Mouse (Mus musculus) spleen, postnatal 4 days (tissue): ENCODE data around the gene Foxj1.
"Not testable (repeated sequence)": the region's sequence is repeated elsewhere in the genome, so short reads cannot be mapped to it uniquely, and the experiment has no call there.

Experiments used
- DNase-seq, 2 experiments: peaks; one replicate each; pipeline ENCODE4 v3.0.0; 2022; ENCODE audit warnings: low spot score in 2 of 2

The Foxj1 gene

DNA sequence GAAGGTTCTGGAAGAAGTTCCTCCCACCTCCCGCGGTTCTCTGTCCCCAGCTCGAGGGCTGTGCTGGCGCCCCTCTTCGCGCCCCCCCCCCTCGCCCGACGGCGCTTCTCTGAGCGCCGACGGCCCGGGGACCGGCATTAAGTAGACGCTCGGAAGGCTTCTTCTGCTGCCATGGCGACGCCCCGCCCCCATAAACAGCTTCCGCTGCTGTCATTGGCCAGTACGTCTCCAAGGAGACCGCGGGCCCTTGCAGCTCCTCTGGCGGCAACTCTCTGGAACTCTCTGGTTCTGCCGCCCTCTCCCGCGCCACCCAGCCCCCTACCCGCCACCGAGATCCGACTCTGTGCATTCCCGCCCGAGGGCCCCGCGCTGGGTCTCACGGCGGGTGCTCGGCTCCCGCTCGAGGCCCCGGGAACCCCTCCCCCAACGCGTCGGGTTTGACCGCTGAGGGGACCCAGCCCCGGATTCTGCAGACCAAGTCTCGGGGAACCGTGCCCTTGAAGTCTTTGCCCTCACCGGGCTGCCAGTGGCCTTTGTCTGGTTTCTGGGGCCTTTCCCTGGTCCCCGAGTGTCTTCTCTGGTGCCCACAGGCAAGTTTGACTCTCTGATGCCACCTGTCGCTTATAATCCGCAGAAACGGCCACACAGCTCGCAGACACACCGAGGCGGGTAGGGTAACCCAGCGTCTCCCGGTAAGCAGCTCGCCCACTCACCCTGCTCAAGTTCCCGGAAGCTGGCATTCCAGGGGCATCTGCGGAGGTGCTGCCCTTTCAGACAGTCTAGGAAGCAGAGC lies at the start of gene Foxj1:
TSS of gene Foxj1 (minus strand) at position 156 of the 793 bp plus-strand sequence.
- DNase-seq: peak; percentile 92 to 96

DNA sequence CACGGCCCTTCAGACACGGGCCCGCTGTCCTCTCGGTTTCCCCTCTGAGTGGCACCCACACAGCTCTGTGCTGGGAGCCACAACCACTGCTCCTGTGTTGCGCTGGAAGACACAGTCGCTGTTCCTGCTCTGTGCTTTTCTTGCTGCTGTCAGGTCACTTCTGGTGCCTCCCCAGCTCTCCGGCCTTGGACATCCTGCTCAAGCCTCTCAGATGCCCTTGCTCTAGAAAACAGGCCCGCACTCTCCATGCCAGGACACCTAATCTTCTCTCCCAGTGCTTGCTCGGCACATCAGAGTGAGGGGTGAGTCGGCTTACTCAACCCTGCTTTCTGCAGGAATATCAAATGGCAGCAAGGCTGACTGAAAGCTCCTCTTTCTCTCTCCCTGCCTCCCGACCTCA lies 49.0 kb upstream of the Foxj1 start:
- DNase-seq: no peak

DNA sequence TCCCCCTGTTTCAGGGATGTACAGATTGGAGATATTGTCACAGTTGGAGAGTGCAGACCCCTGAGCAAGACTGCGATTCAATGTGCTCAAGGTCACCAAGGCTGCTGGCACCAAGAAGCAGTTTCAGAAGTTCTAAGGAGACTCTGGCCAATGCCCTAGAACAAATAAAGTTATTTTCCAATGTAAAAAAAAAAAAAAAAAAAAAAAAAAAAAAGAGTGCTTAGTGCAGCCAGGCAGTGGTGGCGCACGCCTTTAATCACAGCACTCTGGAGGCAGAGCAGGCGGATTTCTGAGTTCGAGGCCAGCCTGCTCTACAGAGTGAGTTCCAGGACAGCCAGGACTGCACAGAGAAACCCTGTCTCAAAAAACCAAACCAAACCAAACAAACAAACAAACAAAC lies 47.9 kb upstream of the Foxj1 start:
- not testable (repeated sequence) for DNase-seq

DNA sequence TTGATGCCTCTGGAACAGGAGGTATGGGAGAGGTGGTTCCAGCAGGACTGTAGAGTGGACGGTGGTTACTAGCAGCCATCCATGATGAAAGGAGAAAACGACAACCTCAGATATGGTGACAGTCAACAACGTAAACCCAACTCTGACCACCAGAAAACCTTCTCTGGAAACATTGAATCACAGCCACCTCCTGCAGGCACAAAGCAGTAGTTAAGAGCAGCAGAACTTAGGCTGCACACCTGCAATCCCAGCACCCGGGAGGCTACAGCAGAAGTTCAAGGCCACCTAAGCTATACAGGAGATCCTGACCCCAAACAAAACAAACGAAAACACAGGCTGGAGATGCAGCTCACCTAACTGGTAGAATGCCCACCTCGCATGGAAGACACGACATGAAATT lies 45.6 kb upstream of the Foxj1 start:
- no peak for DNase-seq

DNA sequence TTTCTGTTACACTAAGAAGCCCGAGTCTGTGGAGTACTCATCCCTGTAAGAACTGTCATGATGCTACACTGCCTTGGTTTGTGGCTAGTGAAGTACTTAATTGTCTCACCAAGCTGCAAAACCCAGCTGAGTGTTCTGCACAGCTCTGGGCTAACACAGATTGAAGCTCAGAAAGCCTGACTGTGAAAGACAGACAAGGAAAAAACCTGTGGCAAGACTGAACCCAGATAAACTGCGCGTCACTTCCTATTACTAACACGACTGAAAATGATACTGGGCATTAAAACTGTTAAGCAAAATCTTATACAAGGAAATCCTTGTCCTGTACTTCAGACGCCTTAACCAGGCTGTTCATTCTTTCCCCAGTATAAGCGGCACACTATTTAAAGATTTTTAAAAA lies 44.3 kb upstream of the Foxj1 start:
- DNase-seq: no peak

DNA sequence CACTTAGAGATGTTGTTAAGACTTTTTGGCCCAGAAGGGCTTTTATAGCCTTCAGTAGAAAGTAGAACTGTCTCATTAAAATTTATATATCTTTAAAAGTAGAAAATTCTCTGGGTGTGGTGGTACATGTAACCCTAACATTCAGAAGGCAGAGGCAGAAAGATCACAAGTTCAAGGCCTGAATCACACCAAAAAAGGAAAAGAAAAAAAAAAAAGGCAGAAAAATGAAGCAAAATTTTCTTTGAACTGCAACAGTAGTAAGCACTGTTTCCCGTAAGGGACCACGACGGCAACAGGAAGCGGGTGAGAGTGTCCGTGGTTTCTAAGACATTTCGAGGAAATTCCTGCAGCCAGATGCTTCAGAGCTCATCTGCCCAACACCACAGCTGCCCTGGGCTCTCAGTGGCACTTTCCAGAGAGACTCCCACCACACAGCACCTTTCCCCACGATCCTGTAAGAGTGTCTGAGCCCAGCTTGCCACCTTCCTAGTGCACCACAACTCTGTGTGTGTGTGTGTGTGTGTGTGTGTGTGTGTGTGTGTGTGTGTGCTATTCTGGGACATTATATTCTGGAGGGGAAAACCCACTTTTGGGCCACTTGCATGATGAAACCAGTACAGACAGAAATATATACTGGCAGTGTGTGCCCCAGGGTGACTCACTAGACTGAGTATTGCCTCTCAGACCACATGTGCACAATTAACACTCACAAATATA lies 41.9 kb upstream of the Foxj1 start:
- no peak for DNase-seq

DNA sequence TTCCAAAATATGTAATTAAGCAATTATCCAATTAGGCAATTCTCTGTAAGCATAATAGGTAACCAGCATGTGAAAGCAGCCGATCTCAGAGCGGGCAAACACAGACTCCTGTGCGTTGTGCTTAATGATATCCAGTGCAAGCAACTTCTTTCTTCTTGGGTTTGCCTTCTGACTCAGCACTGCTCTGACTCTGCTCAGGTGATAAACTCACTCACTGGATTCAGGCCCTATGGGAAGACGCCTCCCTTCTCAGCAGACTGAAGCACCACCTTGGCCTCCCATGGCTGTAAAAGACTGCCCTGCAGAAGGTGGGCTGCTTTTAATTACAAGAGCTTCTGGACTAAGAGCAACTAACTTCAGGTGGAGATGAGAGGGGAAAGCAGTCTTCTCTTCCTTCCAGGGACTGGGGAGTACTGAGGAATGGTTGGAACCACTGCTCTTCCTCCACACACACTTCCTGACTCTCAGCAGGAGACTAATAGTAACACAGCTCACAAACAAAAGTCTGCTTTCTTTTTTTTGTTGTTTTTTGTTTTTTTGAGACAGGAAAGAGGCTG lies 36.8 kb upstream of the Foxj1 start:
- no peak for DNase-seq

DNA sequence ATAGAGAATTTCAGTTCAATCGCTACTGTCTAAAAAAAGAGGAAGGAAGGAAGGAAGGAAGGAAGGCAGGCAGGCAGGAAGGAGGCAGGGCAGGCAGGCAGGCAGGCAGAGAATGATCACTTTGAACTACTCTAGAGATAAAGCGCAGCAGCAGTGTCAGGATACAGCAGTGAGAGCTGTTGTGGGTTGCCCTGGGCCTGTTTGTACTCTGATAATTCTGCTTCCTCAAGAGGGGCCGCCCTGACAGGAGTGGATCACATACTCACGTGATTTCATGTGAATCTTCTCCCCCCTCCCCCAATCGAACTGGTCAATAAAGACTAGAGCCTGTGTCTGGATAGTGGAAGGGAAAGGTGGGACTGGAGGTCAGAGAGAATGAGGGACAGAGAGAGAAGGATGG lies 34.4 kb upstream of the Foxj1 start:
- no peak for DNase-seq

DNA sequence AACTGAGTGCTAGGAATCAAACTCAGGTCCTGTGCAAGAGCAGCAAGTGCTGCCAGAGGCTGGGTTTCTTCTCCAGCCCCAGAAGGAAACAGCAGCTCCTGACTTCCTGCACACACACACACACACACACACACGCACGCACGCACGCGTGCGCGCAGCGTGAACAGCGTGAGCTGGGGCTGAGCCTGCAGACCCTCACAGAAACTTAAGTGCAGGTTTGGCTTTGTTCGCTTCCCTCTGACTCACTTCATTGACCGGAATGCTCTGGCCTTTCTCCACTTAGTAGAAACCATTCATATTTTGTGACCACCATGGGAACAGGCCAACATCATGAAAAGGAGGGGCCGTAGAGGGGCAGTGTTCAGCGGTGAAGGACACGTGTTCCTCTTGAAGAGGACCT lies 33.9 kb upstream of the Foxj1 start:
- DNase-seq: no peak

DNA sequence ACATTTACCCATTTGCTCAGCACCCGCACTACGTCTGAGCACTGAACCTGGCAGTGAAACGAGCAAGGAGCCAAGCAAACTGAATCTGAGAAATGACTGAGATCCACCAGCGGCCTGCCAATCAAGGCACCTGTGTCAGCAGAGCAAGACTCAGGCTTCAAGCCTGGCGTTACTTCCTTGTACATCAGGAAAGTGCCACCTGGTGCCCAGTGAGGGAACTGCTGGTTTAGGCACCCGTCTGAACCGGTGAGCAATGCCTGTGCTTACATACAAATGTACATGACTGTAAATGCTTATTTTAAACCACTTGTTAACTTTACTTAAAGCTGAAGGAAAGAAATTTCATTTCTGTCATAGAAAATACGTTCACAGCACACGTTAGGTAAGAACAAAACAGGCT lies 32.9 kb upstream of the Foxj1 start:
- peak; percentile 88 to 94 for DNase-seq

DNA sequence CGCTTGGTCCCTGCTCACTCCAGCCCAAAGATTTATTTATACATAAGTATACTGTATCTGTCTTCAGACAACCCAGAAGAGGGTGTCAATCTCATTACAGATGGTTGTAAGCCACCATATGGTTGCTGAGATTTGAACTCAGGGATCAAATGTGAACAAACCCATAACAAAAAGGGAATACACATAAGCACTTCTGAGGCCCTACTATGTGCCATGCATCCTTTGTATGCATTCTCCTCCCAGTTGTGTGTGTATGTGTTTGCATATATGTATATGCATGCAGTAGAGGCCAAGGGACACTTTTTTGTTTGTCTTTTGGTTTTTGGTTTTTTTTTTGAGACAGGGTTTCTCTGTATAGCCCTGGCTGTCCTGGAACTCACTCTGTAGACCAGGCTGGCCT lies 31.4 kb upstream of the Foxj1 start:
- DNase-seq: no peak

DNA sequence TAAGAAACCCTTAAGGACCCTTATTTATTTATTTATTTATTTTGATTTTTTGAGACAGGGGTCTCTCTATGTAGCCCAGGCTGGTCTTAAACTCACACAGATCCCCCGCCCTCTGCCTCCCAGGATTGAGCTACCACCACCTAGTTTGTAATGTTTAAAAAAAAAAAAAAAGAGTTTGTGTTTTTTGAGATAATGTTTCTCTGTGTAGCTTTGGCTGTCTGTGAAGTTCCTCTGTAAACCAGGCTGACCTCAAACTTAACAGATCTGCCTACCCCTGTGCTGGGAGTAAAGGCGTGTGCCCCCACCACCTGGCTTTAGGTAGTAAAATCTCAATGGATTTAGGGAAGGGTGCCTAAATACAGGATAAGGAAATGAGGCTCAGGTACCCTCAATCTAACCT lies 30.9 kb upstream of the Foxj1 start:
- no peak for DNase-seq

DNA sequence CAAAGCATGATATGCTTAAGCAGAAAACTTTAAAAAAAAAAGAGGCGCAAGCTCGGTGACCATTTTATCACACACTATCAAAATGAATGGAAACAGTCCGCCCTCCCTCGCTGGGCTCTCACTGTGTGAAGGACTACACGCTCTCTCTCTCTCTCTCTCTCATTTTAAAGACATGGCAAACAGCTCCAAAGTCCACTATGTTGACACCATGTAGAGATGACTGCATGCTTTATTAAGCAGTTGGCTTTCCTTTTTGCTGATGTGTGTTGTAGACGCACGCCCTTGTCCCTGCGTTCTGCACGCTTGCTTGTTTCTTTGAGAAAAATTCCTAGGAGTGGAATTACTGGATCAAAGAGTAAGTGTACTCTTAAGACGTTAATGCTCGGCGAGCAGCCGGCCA lies 30.2 kb upstream of the Foxj1 start:
- DNase-seq: no peak

DNA sequence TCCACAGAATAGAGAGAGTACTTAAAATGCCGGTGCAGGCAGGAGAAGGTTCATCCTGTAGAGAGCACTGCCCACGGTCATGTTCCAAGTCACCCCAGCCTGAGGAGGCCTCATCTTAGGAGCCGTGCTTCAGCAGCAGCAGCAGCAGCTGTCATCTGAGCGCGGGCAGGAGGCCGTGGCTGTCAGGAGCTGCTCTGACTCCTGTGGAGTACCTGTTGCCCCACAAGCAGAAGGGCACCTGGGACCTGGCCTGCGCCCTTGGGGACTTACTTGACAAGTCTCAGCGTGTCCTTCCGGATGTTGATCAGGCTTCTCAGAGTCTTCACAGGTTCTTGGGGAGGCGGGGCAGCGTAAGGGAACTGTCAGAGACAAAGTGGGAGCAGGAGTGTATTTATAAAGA lies 26.8 kb upstream of the Foxj1 start:
- no peak for DNase-seq

DNA sequence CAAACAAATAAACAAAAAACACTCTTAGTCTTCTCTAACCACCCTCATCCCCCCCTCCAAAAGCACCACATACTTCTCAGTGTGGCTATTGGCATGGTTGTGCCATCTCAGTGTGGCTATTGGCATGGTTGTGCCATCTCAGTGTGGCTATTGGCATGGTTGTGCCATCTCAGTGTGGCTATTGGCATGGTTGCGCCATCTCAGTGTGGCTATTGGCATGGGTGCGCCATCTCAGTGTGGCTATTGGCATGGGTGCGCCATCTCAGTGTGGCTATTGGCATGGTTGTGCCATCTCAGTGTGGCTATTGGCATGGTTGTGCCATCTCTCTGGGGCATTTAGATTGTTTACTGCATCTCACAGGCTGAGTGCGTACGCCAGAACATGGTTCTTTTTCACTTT lies 25.7 kb upstream of the Foxj1 start:
- not testable (repeated sequence) for DNase-seq

DNA sequence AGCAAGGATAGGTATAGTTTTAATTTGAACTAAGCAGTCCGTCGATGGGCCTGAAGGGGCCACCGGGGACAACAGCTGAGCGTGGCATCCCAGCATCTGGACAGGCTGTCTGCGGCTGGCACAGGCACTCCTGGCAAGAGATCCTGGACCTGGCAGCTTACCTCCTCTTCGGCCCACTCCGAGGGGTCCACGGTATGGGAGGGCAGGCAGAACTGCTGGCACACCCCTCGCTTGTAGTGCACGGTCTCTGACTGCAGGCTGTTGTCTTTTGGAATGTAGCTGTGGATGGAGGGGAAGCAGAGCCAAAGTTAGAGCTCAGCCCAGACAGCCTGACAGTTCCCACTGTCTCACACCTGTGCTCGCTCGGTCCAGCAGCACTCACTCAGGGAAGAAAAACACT lies 24.5 kb upstream of the Foxj1 start:
- DNase-seq: no peak

DNA sequence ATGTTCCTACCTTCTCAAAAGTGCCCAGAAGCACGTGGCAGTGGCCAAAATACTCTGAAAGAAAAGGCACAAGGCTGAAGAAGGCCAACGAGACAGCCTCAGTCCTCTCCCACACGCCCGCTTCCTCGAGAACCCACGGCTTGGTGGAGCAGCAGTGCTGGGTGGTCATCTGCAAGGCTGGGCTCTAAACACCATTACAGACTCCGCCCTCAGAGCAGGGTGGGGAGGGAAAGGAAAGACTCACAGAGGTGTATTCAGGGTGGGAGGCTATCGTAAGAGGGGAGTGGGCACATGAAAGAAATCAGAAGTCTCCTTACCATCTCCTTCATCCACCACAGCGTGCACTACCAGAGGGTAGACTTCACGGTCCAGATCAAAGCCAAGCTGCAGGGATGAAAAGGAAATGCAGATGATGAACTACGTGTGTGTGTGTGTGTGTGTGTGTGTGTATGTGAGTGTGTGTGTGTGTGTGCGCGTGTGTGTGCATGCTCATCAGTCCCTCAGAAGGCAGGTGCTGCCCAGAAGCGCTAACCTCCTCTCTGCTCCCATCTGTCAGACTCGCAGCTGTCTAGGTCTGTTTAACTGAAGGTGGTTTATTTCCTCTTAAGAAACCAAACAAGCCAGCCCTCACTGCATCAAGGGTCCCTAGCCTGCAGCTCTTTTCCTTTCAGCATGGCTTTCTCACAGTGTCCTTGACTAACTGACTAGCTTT lies 23.9 kb upstream of the Foxj1 start:
- DNase-seq: no peak

DNA sequence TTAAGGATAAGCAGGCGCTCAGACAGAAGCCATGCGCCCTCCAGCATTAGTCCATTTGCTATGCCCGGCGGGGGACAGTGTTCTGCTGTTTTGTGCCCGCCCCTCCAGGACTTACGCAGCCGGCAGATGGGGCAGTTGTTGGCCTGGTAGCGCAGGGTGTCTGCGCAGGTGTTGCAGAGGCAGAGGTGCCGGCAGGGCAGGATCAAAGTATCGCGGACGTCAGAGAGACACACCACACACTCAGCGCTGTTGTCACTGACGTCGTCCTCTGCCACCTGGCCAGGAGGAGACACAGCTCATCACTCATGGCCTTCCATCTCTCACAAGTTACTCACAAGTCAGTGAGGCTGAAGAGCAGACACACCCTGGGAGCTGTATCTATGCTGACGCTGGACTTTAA lies 19.3 kb upstream of the Foxj1 start:
- no peak for DNase-seq

DNA sequence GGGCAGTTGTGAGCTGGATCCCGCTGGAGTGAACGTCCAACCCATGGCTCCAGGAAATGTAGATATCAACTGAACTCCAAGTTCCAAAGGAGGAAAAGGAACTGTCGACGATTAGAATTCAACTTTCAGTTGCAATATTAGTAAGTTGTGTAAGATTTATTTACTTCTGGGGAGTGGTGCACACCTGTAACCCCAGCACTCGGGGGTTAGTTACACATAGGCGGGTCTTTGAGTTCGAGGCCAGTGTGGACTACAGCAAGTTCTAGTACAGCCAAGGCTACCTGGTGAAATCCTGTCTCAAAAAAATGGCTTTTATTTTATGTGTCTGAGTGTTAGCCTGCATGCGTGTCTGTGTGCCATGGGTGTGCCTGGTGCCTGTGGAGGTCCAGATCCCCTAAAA lies 18.3 kb upstream of the Foxj1 start:
- no peak for DNase-seq

DNA sequence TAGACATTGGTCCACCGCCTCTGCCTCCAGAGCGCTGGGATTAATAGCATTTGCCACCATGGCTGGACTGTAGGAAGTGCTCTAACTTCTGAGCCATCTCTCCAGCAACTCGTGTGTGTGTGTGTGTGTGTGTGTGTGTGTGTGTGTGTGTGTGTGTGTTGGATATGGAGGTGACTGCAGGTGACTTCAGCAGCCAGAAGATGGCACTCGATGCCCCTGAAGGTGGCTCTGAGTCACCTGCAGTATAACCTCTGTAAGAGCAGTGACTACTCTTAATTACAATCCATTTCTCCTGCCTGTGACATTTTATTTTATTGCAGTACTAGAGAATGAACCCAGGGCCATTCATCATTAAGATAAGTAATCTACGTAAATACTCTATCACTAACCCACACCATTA lies 16.1 kb upstream of the Foxj1 start:
- no peak for DNase-seq

DNA sequence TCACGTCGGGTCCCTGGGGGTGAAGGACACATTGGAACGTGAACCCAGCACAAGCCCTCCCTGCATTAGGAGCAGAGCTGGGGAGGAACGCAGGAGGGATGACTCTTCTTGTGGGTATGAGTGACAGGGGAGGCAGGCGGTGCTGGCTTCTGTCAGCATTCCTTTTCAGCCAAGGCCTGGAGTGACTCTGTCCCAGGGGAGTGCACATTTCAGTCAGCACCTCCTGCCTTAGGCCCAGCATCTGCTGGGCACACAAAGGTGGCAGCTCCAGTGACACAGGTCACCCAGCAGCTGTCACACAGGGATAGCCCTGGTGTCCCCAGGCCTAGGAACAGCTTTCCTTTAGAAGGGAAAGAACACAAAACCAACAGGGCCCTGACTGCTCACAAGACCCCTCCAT lies 12.8 kb upstream of the Foxj1 start:
- DNase-seq: no peak

DNA sequence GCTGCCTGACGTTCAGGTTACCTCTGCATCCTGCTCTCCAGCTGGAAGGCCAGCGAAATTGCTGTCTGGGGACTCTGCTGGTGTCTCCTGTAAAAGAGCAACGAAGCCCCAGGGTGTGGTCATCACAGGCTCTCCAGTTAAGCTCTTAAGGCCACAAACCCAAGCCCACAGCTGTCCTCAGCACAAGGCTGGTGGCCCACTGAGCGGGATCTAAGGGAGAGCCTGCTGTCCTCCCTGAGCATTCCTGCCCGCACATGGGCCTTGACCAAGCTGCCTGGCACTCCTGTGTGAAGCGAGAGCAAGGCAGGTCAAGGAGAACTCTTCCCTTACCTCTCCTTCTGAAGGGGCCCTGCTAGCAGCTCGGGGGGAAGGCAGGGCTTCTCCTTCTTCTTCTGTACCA lies 11.8 kb upstream of the Foxj1 start:
- DNase-seq: no peak
